In genomic region chr7:38270703-38271510, GRCm38 (mm10) we compare ENCODE assay signal across 8 mouse cellular contexts. TPM values are rescaled to one million over a fixed set of nuclear protein-coding genes. Genes with fewer than 3 reads are reported as not detected.
A peak's percentile ranks its signal among the peaks of the same experiment; 100 is the strongest.
DNase-seq lines count a peak whose midpoint lies in the region; ATAC-seq lines count a peak whose summit lies in the region.

Gene Pop4 (minus strand): TSS chr7:38271423.

- H3K9me3 ChIP-seq in hindbrain, embryonic 11.5 days (ENCODE audit: control insufficient read depth, low read length) = no peaks in the 10 kb centered on the region

- H3K4me1 ChIP-seq in hindbrain, embryonic 11.5 days (replicated peaks; ENCODE audit: control insufficient read depth, insufficient read depth, low read length) = no peaks in the 10 kb centered on the region

- no peaks in the 10 kb centered on the region for H3K27me3 ChIP-seq in hindbrain, embryonic 11.5 days (ENCODE audit: control insufficient read depth, insufficient read depth, low read length)

- ATAC-seq in hindbrain, embryonic 11.5 days (ENCODE audit: low FRiP score) = peak; percentile 98

- H3K9ac ChIP-seq in hindbrain, embryonic 11.5 days (ENCODE audit: low read depth, low read length) = peak within 1 kb of the TSS; percentile 81

- H3K4me3 ChIP-seq in hindbrain, embryonic 11.5 days (ENCODE audit: low read depth, low read length) = peak within 1 kb of the TSS; percentile 77

- 0 out of 2 replicates have a peak within 1 kb of the TSS, but pooled peaks have one; percentile 49 for H3K27ac ChIP-seq in hindbrain, embryonic 11.5 days (ENCODE audit: low read depth, low read length)

- under 1% methylated on average over 38 of the region's 38 CpGs for WGBS in hindbrain, embryonic 11.5 days

- peak; percentile 90 for DNase-seq in MN1 (ENCODE audit: low spot score)
- DNase-seq in cerebellum, adult 9-10 months = peak; percentile 89
- peak; percentile 84 to 96 for DNase-seq in frontal cortex, adult 2 months (ENCODE audit: extremely low spot score in 1 of 2, low spot score in 1 of 2)
- DNase-seq in hindbrain, embryonic 11.5 days (ENCODE audit: low spot score) = peak; percentile 96
- peak; percentile 96 for DNase-seq in layer of hippocampus, postnatal 10 days (ENCODE audit: low spot score in 2 of 2)
- peak; percentile 94 for DNase-seq in lung, postnatal 10 days
- DNase-seq in ovary, postnatal 36 days (ENCODE audit: low spot score) = peak; percentile 88
- DNase-seq in thymus, postnatal 25 days = peak; percentile 89

- peaks cover 3% of the 10 kb centered on the region; the same call in 1 of the 2 replicates for H3K36me3 ChIP-seq in hindbrain, embryonic 11.5 days (ENCODE audit: control insufficient read depth, insufficient read depth, low read length)

- H3K4me2 ChIP-seq in hindbrain, embryonic 11.5 days (replicated peaks; ENCODE audit: low read depth, low read length) = peak within 1 kb of the TSS; percentile 80

RNA-seq across cellular contexts. Expression of gene Pop4, which starts in this region (rescaled TPM):
- polyA plus RNA-seq in frontal cortex, adult 2 months (2012; rRNA removed) = 32.0 and 34.7 TPM in 2 replicates
- 102 and 105 TPM in 2 replicates for polyA plus RNA-seq in hindbrain, embryonic 11.5 days (2014; fragmentation: Nextera tagmentation; extraction: Ambion mirVana)
- total RNA-seq in layer of hippocampus, postnatal 10 days (2021) = 10 to 100 TPM; 33.6 to 36.5 TPM

Comparison
In these comparisons a context has a peak if more than half of its experiments do, and no peak if none do; other contexts are left out.
1. Peak in every context shown above with its lines: DNase-seq, ATAC-seq, H3K4me3 ChIP-seq and H3K27ac ChIP-seq.